Mouse (Mus musculus) megakaryocyte, embryonic 14.5 days (primary cell): Measurements from ENCODE around the gene Ros1. TPM values are rescaled to one million over a fixed set of nuclear protein-coding genes. Genes with fewer than 3 reads are reported as not detected.

Experiments used
- H3K27me3 ChIP-seq: replicated peaks from 2 replicates; pipeline ENCODE3; 2012; ENCODE audit warnings: inconsistent platforms
- H3K36me3 ChIP-seq: replicated peaks from 2 replicates; pipeline ENCODE3; 2012; ENCODE audit warnings: low read length, inconsistent platforms, mixed read lengths
- H3K4me1 ChIP-seq: 2 replicates; pipeline ENCODE4 v1.6.1; 2012; ENCODE audit warnings: inconsistent platforms
- H3K4me3 ChIP-seq: replicated peaks from 2 replicates; pipeline ENCODE3; 2012; ENCODE audit warnings: moderate library complexity, mild to moderate bottlenecking, inconsistent platforms
- H3K9me3 ChIP-seq: 2 replicates; pipeline ENCODE4 v1.6.1; 2012; ENCODE audit warnings: inconsistent platforms
- FLI1 ChIP-seq: IDR thresholded peaks from 2 replicates; pipeline ENCODE4 v1.6.1; 2012; ENCODE audit warnings: low read length, inconsistent platforms, mixed read lengths
- GATA1 ChIP-seq: IDR thresholded peaks from 3 replicates; pipeline ENCODE4 v1.6.1; 2012; ENCODE audit warnings: mixed read lengths, low read length, inconsistent platforms, borderline replicate concordance
- polyA plus RNA-seq: library from polyadenylated mRNA; stranded (reverse); fragments of >175 nt; gene quantifications from 2 replicates; pipeline ENCODE4 v1.2.3, GENCODE M21; 2012; ENCODE audit warnings: low replicate concordance; ENCODE audit not compliant: insufficient read depth

Ros1 gene
- polyA plus RNA-seq, 1 experiment, result not detected

DNA sequence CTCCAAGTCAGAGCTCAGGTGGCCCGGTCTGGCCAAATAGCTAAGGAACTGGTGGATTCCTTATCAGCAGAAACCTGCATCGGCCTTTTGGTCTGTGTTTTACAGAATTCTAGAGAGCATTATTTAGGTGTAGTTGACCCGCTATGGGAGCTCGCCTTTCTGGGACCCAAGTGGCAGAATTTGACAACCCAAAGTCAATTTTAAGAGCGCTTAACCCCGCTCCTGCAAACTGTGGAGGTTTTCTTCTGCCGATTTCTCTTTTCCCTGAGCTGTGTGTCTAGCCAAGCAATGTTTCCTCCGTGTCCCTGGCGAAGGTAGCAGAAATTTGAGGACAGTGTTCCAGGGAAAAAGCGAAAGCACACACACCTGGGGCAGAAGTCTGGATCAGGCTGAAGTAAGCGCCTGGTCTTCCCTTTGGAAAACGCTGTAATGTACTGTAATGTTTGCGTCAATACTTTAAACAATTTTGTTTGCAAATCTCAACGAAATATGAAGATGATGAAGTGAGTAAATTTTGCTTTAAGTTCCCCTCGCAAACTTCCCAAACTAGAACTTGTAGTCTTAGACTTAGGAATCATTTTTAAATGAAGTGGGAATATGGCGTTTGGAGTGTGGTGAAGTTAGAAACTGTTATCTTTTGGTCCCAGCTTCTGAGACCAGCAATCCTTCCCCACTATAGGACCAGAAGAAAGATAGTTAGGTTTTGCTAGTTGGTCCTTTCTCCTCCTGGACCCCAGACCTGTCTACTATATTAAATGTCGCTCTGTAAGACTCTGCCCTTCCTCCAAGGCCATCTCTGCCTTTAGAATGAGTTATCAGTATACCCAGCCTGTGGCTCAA is 171.6 kb downstream of the Ros1 start:
- Histone ChIP-seq H3K9me3 (peaks cover 11% of the 10 kb centered on the region; the same call in 1 of the 2 replicates), H3K36me3 (no peaks in the 10 kb centered on the region), H3K4me1 (peaks cover 14% of the 10 kb centered on the region), H3K4me3 (no peak overlapping the region), H3K27me3 (peaks cover 82% of the 10 kb centered on the region)
- no peak for TF ChIP-seq GATA1
- TF ChIP-seq FLI1, result no peak

DNA sequence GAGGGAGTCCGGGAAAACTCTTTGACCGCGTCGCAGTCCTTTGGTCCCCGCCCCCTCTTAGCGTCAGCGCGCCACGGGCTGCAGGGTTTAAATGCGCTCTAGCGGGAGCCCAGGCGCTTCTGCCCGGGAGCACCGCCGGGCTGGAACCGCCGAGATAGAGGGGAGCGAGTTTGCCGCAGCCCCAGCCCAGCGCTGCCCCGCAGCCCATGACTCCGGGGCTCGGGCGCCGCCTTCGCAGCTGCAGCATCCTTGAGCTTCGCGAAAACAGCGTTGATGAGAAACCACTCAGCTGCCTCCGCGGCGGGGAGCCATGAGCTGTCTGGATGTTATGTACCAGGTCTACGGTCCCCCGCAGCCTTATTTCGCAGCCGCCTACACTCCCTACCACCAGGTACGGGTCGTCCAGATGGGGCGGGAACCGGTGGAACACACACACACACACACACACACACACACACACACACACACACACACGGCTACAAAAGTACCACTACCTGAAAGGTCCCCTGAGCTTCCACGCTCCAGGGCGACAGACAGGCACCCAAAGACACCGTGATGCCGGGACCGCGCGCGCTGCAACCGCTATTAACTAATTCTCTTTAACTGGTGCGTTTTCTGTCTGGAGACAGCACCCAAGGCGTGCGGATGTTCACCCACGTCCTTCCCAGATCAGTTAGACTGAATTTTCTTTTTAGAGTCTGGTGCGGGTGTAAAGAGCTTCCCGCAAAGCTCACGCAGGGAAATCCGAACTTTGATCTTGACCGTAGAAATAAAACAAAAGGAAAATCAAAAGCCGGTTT is 172.4 kb downstream of the Ros1 start, which contains the start of gene Vgll2:
TSS of gene Vgll2 (plus strand) at position 90 of the 800 bp plus-strand sequence.
- TF ChIP-seq GATA1 (no peak), FLI1 (no peak)
- H3K4me1 ChIP-seq, result peaks cover 14% of the 10 kb centered on the region
- H3K27me3 ChIP-seq, result peaks cover 73% of the 10 kb centered on the region
- peak within 1 kb of the TSS; percentile 77 for H3K4me3 ChIP-seq
- H3K9me3 ChIP-seq, result peaks cover 11% of the 10 kb centered on the region; the same call in 1 of the 2 replicates
- H3K36me3 ChIP-seq, result no peaks in the 10 kb centered on the region

- peak overlapping the region; percentile 77 for H3K4me3 ChIP-seq
- H3K27me3 ChIP-seq, result peaks cover 66% of the 10 kb centered on the region
- no peaks in the 10 kb centered on the region for H3K36me3 ChIP-seq
- H3K9me3 ChIP-seq, result peaks cover 11% of the 10 kb centered on the region; the same call in 1 of the 2 replicates
- peaks cover 10% of the 10 kb centered on the region for H3K4me1 ChIP-seq
- TF ChIP-seq GATA1 (no peak), FLI1 (no peak)
Measured at GRCm38 (mm10) chr10:52021736-52022394, 173.2 kb downstream of the Ros1 start.

- H3K27me3 ChIP-seq, result peaks cover 62% of the 10 kb centered on the region
- H3K4me1 ChIP-seq, result peaks cover 10% of the 10 kb centered on the region
- no peak for TF ChIP-seq GATA1
- no peaks in the 10 kb centered on the region for H3K36me3 ChIP-seq
- peaks cover 11% of the 10 kb centered on the region; the same call in 1 of the 2 replicates for H3K9me3 ChIP-seq
- H3K4me3 ChIP-seq, result no peak overlapping the region
Measured at GRCm38 (mm10) chr10:52021231-52021630, 173.8 kb downstream of the Ros1 start.

DNA sequence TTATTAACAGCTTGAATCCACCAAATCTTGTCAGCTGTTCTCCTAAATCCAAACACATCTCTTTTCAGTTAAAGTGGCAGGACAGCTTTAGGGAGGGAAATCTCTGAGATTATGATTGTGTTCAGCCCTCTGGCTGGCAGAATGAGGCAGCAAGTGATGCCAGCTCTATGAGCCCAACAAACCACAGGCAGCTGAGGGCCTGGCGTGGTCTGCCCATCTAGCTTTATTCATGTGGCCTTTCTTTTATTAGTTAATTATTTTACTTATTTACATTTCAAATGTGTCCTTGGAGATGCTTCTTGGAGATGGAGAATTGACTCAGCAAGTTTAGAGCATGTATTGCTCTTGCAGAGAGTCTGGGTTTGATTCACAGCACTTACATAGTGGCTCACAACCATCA is 176.6 kb downstream of the Ros1 start:
- Histone ChIP-seq H3K36me3 (no peaks in the 10 kb centered on the region), H3K27me3 (peaks cover 35% of the 10 kb centered on the region), H3K4me1 (peaks cover 10% of the 10 kb centered on the region), H3K9me3 (0 out of 2 replicates have a peak, but pooled peaks cover 4% of the 10 kb centered on the region), H3K4me3 (no peak overlapping the region)
- TF ChIP-seq FLI1 (no peak), GATA1 (no peak)

Other genes starting within 250 kb of the Ros1 start
- gene Vgll2, start 172.7 kb downstream of the Ros1 start, polyA plus RNA-seq, result not detected in 2 replicates
- 0.39 and 0.69 TPM in 2 replicates for gene Dcbld1, start 38.4 kb upstream of the Ros1 start, polyA plus RNA-seq
- not detected in 2 replicates for gene Gm26741, start 163.5 kb upstream of the Ros1 start, polyA plus RNA-seq
- 1.0 and 1.2 TPM in 2 replicates for gene Gopc, start 186.9 kb upstream of the Ros1 start, polyA plus RNA-seq
- not detected in 2 replicates for gene Nepn, start 193.7 kb upstream of the Ros1 start, polyA plus RNA-seq
- 12.7 and 17.5 TPM in 2 replicates for gene Nus1, start 222.3 kb upstream of the Ros1 start, polyA plus RNA-seq